Mouse (Mus musculus) embryonic fibroblast, embryonic 13.5 days (primary cell): ENCODE results near the gene Bcs1l. TPM values are rescaled to one million over a fixed set of nuclear protein-coding genes. Genes with fewer than 3 reads are reported as not detected.

ENCODE experiments used
- H3K27ac ChIP-seq: 2 replicates; pipeline ENCODE4 v1.5.1; 2012; ENCODE audit warnings: low read length, control low read depth, inconsistent platforms; ENCODE audit not compliant: insufficient read depth
- H3K4me1 ChIP-seq: 2 replicates; pipeline ENCODE4 v1.6.1; 2011; ENCODE audit warnings: low read length; ENCODE audit not compliant: control insufficient read depth, insufficient read depth
- H3K4me3 ChIP-seq: 2 replicates; pipeline ENCODE4 v1.5.1; 2011; ENCODE audit warnings: mild to moderate bottlenecking, control low read depth, low read length; ENCODE audit not compliant: insufficient read depth
- CTCF ChIP-seq: IDR thresholded peaks from 2 replicates; pipeline ENCODE4 v1.5.1; 2011; ENCODE audit warnings: mild to moderate bottlenecking, control low read depth, low read length, moderate library complexity, borderline replicate concordance; ENCODE audit not compliant: insufficient read depth
- POLR2A ChIP-seq: IDR thresholded peaks from 2 replicates; pipeline ENCODE4 v1.6.1; 2011; ENCODE audit warnings: low read depth, mild to moderate bottlenecking, control low read depth, low read length, moderate library complexity
- polyA plus RNA-seq: library from polyadenylated mRNA; stranded (reverse); fragments of >200 nt; gene quantifications from 2 replicates; pipeline ENCODE4 v1.2.4, GENCODE M21; 2011; ENCODE audit warnings: low read depth; ENCODE audit not compliant: missing spikeins, insufficient read length

The Bcs1l gene
- polyA plus RNA-seq, 1 experiment: 16.8 TPM

GRCm38 (mm10) chr1:74587233-74587772 is 786 bp upstream of the Bcs1l start:
- peak overlapping the region; percentile 29 for H3K27ac ChIP-seq
- 0 out of 2 replicates have a peak, but pooled peaks have one; percentile 35 for TF ChIP-seq POLR2A
- no peak for TF ChIP-seq CTCF

GRCm38 (mm10) chr1:74594434-74594833 is 6.3 kb downstream of the Bcs1l start:
- H3K27ac ChIP-seq: no peak overlapping the region
- no peak overlapping the region for H3K4me3 ChIP-seq
- TF ChIP-seq CTCF: no peak
- no peak for TF ChIP-seq POLR2A
- H3K4me1 ChIP-seq: no peaks in the 10 kb centered on the region

More at GRCm38 (mm10) chr1:74587233-74587772, 786 bp upstream of the Bcs1l start:
- Histone ChIP-seq H3K4me3 (peak overlapping the region; percentile 68), H3K4me1 (peaks cover 8% of the 10 kb centered on the region; the same call in 1 of the 2 replicates)

- H3K4me1 ChIP-seq: no peaks in the 10 kb centered on the region; the same call in 1 of the 2 replicates
- H3K4me3 ChIP-seq: peak overlapping the region; percentile 72
- TF ChIP-seq POLR2A (no peak), CTCF (no peak)
- no peak overlapping the region; the same call in 1 of the 2 replicates for H3K27ac ChIP-seq
Measured at GRCm38 (mm10) chr1:74600501-74601266, 12.6 kb downstream of the Bcs1l start.

GRCm38 (mm10) chr1:74601267-74601962 is 13.3 kb downstream of the Bcs1l start, which contains the start of the genes Rnf25 and Stk36:
Gene Rnf25, minus strand, starts transcription at chr1:74601397.
Gene Stk36, plus strand, starts transcription at chr1:74601445.
- TF ChIP-seq POLR2A (peak; percentile 98), CTCF (no peak)
- no peak within 1 kb of the TSS; the same call in 1 of the 2 replicates for H3K27ac ChIP-seq

GRCm38 (mm10) chr1:74624183-74624582 is 36.1 kb downstream of the Bcs1l start:
- no peak overlapping the region for H3K27ac ChIP-seq
- TF ChIP-seq CTCF (no peak), POLR2A (no peak)
- H3K4me3 ChIP-seq: no peak overlapping the region
- H3K4me1 ChIP-seq: no peaks in the 10 kb centered on the region

More at GRCm38 (mm10) chr1:74601267-74601962, 13.3 kb downstream of the Bcs1l start, which contains the start of the genes Rnf25 and Stk36:
- H3K4me1 ChIP-seq: no peaks in the 10 kb centered on the region; the same call in 1 of the 2 replicates
- H3K4me3 ChIP-seq: peak within 1 kb of the TSS; percentile 72

- TF ChIP-seq POLR2A: no peak
- no peak for TF ChIP-seq CTCF
Measured at GRCm38 (mm10) chr1:74626076-74626475, 38.0 kb downstream of the Bcs1l start.

GRCm38 (mm10) chr1:74628001-74628400 is 39.9 kb downstream of the Bcs1l start:
- H3K4me1 ChIP-seq: no peaks in the 10 kb centered on the region
- H3K4me3 ChIP-seq: no peak overlapping the region
- H3K27ac ChIP-seq: no peak overlapping the region
- no peak for TF ChIP-seq CTCF
- no peak for TF ChIP-seq POLR2A

More at GRCm38 (mm10) chr1:74626076-74626475, 38.0 kb downstream of the Bcs1l start:
- Histone ChIP-seq H3K4me3 (no peak overlapping the region), H3K4me1 (no peaks in the 10 kb centered on the region), H3K27ac (no peak overlapping the region)

- TF ChIP-seq POLR2A: no peak
- TF ChIP-seq CTCF: no peak
- Histone ChIP-seq H3K4me1 (no peaks in the 10 kb centered on the region), H3K4me3 (no peak overlapping the region), H3K27ac (no peak overlapping the region)
Measured at GRCm38 (mm10) chr1:74632734-74633133, 44.6 kb downstream of the Bcs1l start.

Other genes starting within 250 kb of the Bcs1l start
- 3.6 and 3.7 TPM in 2 replicates for gene Catip, start 226.2 kb upstream of the Bcs1l start, polyA plus RNA-seq
- 1.1 TPM in 1 of 2 replicates, not detected in the other for gene Slc11a1, start 213.1 kb upstream of the Bcs1l start, polyA plus RNA-seq
- gene Ctdsp1, start 196.8 kb upstream of the Bcs1l start, polyA plus RNA-seq: 58.6 and 78.6 TPM in 2 replicates
- gene Vil1, start 178.9 kb upstream of the Bcs1l start, polyA plus RNA-seq: not detected in 2 replicates
- gene Cnot9, start 82.2 kb upstream of the Bcs1l start, polyA plus RNA-seq: 50.7 and 51.9 TPM in 2 replicates
- gene Plcd4, start 45.4 kb upstream of the Bcs1l start, polyA plus RNA-seq: 0.30 and 1.8 TPM in 2 replicates
- gene Usp37, start 44.0 kb upstream of the Bcs1l start, polyA plus RNA-seq: 15.8 and 21.0 TPM in 2 replicates
- 12.6 and 15.1 TPM in 2 replicates for gene Zfp142, start within 50 bp of the Bcs1l start, polyA plus RNA-seq
- 50.6 and 56.1 TPM in 2 replicates for gene Rnf25, start 13.1 kb downstream of the Bcs1l start, polyA plus RNA-seq
- 4.4 and 7.0 TPM in 2 replicates for gene Stk36, start 13.2 kb downstream of the Bcs1l start, polyA plus RNA-seq
- 29.4 and 42.5 TPM in 2 replicates for gene Ttll4, start 73.5 kb downstream of the Bcs1l start, polyA plus RNA-seq
- gene Cyp27a1, start 125.3 kb downstream of the Bcs1l start, polyA plus RNA-seq: 0.51 and 2.1 TPM in 2 replicates
- 0.26 and 0.32 TPM in 2 replicates for gene Prkag3, start 160.9 kb downstream of the Bcs1l start, polyA plus RNA-seq
- not detected in 2 replicates for gene Wnt6, start 183.6 kb downstream of the Bcs1l start, polyA plus RNA-seq
- gene Wnt10a, start 203.2 kb downstream of the Bcs1l start, polyA plus RNA-seq: 1.8 and 2.7 TPM in 2 replicates